Mouse (Mus musculus): Measurements from ENCODE around the gene Tet3.
"Not testable (repeated sequence)": the region's sequence is repeated elsewhere in the genome, so short reads cannot be mapped to it uniquely, and the experiment has no call there.

Gene Tet3

DNA sequence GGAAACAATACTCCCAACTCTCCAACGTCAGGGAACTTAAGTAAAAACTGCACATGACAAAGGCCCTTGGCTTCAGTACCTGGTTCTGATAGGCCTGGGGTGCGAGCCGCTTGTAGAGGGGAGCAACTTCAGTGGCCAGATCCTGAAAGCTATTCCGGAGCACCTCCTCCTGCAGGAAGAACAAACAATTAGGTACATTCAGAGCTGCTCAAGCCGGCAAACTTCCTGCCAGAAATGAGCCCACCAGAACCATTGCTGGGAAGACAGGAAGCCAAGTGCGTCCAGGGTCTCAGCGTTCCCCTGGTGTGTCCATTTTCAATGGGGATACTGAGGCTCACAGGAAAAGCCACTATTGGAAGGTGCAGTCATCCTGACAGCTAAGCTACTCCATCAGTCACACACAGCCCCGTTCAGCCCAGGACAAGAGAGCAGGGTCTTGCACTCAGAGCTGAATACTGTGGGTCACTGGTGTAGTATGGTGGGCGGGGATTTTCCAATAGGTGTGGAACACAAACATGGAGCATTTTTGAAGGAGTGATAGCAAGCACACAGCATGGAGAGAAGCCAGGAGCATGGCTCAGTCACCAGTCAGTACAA lies 85.1 kb downstream of the Tet3 start:
- no peak for DNase-seq (ENCODE audit: low read depth, low spot score)

GRCm38 (mm10) chr6:83371350-83371749 lies 87.5 kb downstream of the Tet3 start:
- DNase-seq (ENCODE audit: low read depth, low spot score), result no peak

GRCm38 (mm10) chr6:83370316-83370965 lies 88.4 kb downstream of the Tet3 start:
- DNase-seq (ENCODE audit: low read depth, low spot score), result no peak

DNA sequence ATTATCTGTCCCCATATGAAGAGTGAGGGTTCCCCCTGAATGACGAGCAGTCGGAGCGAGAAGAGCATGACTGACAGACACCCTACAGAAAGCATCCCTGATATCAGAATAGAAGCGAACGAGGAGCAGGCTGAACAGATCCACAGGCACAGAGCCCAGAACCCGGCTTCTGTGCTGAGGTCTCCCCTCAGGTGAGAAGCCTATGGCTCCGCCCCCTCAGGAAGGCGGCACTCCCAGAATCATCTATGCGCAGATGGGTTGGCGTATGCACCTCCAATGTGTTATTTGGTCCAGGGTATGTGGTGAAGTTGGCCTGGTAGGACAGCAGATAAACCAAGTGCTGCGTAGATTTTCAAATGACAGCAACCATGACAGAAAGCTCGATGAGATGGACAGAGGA lies 95.8 kb downstream of the Tet3 start:
- no peak for DNase-seq (ENCODE audit: low read depth, low spot score)

DNA sequence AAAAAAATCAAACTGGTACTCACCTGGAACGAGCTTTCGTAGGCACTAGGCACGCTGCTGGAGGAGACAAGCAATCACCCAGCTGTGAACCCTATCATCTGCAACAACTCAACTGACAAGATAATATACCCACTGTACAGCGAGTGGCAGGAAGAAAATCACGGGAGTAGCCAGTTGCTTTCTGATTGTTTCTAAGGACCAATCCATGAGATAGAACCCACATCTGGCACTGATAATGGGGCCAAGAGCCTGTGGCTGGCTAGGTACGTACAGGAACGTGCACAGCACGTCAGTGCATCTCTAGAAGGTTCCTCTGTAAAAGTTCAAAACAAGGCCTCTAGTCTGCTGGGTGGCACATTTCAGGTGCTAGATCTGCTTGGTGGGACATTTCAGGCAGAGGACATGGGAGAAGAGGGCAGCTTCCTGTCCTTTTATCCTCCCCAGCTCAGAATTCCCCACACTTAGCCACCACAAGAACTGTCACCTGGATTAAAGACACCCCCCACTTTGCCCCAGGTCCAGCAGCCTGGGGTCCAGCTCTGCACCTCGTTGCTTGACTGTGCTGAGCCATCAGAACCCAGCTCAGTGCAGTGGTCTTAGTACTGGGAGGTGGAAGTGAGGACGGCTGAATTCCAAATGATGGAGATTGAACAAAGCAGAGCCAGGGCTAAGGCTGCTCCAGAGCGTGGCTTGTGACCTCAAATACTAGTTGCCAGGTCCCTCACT lies 97.2 kb downstream of the Tet3 start:
- DNase-seq (ENCODE audit: low read depth, low spot score), result no peak

GRCm38 (mm10) chr6:83357436-83357835 lies 101.4 kb downstream of the Tet3 start:
- DNase-seq (ENCODE audit: low read depth, low spot score), result no peak

GRCm38 (mm10) chr6:83356569-83357138 lies 102.2 kb downstream of the Tet3 start:
- peak; percentile 77 for DNase-seq (ENCODE audit: low read depth, low spot score)

DNA sequence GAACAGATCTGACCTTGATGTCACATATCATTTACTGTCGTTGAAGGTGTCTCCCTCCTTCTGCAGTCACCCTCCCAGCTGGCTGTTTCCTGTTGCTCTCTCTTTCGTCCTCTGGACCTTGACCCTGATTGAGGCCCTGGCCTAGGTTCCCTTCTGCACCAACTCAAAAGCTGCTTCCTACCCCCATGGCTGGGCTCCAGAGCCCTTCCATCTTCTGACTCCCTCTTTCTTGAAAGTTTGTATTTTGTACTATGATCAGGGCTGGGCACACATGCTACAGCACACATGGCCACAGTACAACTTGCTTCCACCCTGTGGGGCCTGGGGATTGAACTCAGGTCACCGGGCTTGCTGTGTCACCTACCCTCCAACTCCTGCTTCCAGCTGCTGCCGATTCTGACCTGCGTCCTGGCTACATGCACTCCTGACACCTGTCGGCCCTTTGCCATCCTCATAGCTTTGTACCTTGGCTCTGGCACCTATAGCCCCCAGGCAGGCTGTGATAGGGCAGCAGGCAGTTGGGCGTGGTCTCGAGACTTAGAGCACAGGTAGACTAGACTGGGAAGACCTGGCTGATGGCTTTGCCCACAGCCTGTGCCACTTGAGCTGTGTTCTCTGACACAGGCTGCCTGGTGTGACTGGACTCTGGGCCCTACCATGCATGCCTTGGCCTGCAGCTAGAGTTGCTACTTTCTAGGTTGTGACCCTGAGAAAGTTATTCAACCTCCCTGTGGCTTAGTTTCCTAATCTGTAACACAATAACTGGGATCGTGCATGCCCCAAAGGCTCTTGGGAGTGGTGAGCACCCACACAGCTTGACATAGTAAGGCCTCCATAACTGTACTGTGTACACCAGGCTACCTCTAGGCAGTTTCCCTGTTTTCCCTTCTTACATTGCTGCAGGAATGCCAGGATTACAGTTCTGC lies 103.8 kb downstream of the Tet3 start:
- DNase-seq (ENCODE audit: low read depth, low spot score), result no peak

GRCm38 (mm10) chr6:83352666-83353410 lies 106.0 kb downstream of the Tet3 start:
- no peak for DNase-seq (ENCODE audit: low read depth, low spot score)

- no peak for DNase-seq (ENCODE audit: low read depth, low spot score)
Measured at GRCm38 (mm10) chr6:83351490-83352160, 107.3 kb downstream of the Tet3 start.

DNA sequence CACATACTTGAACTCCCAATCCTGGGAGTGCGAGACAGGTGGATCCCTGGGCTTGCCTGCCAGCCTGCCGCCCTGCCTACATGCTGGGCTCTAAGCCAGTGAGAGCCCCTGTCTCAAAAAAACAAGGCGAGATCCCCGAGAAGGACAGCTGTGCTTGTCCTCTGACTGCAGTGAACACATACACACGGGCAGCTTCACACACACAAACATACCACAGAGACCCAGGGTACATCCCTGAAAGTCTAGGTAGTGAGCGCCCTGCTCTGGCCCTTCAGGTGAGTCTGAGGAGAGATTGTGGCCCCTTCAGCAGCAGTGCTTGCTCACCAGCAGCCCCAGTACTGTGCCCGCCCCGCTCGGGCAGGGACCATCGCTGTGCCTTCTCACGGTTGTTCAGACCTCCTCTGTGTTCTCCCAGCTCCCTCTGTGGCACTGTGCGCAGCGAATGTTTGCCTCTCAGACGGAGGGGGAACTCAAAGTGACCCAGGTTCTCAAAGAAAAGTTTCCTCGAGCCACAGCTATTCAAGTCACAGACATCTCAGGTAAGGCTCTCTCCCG lies 108.0 kb downstream of the Tet3 start:
- no peak for DNase-seq (ENCODE audit: low read depth, low spot score)

GRCm38 (mm10) chr6:83350172-83350571 lies 108.7 kb downstream of the Tet3 start:
- DNase-seq (ENCODE audit: low read depth, low spot score), result no peak

- DNase-seq (ENCODE audit: low read depth, low spot score), result peak; percentile 72
Measured at GRCm38 (mm10) chr6:83349274-83349958, 109.5 kb downstream of the Tet3 start.

DNA sequence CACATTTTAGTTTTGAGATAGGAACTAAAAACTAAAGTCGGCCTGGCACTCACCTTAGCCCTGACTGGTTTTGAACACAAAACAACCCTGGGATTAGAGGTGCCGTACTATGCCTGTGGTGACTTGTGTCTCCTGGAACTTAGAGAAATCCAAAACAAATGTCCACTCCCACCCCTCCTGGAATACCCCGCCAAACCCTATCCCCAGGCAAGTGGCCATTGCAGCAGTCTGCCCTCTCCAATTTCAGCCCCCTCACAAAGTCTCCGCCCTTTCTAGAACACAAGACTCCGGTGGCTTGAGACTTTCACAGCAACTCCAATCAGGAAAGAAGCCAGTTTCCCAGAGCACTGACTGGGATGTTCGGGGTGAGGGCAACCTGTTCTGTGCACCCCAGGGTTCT lies 110.0 kb downstream of the Tet3 start, which contains the start of gene Bola3:
Bola3 (plus strand) TSS at position 275 of the 400 bp plus-strand sequence.
- no peak for DNase-seq (ENCODE audit: low read depth, low spot score)

DNA sequence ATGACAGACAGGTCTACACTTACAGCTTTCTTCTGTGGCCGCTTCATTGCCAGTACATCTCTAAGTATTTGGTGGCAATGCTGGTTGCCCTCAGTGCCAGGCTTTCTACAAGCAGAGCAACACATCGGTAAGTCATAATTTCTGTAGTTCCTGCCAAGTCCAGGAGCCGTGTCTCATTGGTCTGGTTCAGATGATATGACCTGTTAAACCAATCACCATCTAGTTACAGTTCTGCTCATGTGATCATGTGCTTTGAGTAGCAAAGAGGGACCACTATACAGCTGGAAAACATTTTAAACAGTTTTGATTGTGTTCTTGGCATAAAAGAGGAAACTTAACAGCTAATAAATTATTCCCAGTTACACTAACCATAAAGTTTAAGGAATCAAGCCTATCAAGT lies 111.0 kb downstream of the Tet3 start:
- no peak for DNase-seq (ENCODE audit: low read depth, low spot score)

DNA sequence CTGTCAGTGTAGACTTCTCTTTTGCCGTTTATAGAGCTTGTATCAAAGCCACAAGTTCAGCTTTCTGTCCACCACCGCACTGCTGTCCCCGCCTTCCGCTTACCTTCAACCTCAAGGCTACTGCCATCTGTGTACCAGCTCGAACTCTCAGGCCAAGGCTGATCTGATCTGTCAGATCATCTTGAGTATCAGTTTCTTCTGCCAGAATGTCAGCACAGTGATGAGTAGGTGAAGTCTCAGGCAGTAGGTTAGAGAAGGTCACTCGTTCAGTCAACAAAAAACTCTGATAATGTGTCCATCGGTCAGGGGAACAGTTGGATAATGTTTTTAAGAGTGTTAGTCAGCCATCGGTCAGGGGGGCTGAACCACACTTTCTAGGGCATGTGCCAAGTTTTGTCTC lies 113.6 kb downstream of the Tet3 start:
- not testable (repeated sequence) for DNase-seq (ENCODE audit: low read depth, low spot score)

DNA sequence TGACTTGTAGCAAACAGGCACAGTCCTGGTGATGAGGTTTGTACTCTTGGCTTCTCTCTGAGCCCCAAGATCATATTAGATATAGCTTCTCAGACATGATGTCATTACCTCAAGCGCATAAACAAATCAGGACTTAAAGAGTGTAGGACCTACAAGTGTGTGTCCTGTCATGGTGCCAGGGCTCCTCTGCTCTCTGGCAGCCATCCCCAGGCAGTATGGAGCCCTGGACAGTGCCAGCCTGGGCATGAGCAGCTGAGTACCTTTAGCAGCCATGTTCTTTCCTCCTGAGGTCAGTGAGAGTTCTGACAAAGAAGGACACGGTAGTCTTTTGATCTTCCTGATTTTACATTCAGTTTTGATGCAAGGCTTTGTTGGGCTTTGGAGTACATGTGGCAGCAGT lies 115.9 kb downstream of the Tet3 start:
- DNase-seq (ENCODE audit: low read depth, low spot score), result no peak

- no peak for DNase-seq (ENCODE audit: low read depth, low spot score)
Measured at GRCm38 (mm10) chr6:83341387-83341786, 117.5 kb downstream of the Tet3 start.

DNA sequence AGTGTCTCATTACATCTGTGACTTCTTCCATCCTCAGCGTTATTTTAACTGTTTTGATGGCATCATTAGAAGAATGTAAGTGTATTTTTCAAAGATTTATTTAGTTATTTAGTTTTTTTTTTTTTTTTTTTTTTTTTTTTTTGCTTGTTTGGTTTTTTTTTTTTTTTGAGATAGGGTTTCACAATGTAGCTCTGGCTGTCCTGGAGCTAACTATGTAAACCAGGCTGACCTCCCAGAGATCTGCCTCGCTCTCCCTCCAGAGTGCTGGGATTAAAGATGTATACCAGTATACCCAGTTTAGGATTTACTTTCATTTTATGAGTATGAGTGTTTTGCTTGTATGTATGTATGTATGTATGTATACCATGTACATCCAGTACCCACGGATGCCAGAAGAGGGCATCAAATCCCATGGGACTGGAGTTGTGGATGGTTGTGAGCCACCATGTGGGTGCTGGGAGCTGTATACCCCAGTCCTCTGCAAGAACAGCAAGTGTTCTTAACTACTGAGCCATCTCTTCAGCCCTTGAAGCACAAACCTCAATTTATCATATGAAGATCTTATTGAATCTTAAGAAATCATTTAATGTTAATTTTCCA lies 131.2 kb downstream of the Tet3 start:
- DNase-seq (ENCODE audit: low read depth, low spot score), result no peak
